Mouse (Mus musculus) embryonic fibroblast, embryonic 13.5 days (primary cell): Measurements from ENCODE around the gene Wdr82.

ENCODE experiments used
- CTCF ChIP-seq: IDR thresholded peaks from 2 replicates; pipeline ENCODE4 v1.5.1; 2011; ENCODE audit warnings: mild to moderate bottlenecking, control low read depth, low read length, moderate library complexity, borderline replicate concordance; ENCODE audit not compliant: insufficient read depth
- POLR2A ChIP-seq: IDR thresholded peaks from 2 replicates; pipeline ENCODE4 v1.6.1; 2011; ENCODE audit warnings: low read depth, mild to moderate bottlenecking, control low read depth, low read length, moderate library complexity

- TF ChIP-seq CTCF (no peak), POLR2A (no peak)
Measured at GRCm38 (mm10) chr9:106144176-106144575, 26.6 kb upstream of the Wdr82 start.
